8 mouse cellular contexts compared by ENCODE assay signal in the genomic region with DNA sequence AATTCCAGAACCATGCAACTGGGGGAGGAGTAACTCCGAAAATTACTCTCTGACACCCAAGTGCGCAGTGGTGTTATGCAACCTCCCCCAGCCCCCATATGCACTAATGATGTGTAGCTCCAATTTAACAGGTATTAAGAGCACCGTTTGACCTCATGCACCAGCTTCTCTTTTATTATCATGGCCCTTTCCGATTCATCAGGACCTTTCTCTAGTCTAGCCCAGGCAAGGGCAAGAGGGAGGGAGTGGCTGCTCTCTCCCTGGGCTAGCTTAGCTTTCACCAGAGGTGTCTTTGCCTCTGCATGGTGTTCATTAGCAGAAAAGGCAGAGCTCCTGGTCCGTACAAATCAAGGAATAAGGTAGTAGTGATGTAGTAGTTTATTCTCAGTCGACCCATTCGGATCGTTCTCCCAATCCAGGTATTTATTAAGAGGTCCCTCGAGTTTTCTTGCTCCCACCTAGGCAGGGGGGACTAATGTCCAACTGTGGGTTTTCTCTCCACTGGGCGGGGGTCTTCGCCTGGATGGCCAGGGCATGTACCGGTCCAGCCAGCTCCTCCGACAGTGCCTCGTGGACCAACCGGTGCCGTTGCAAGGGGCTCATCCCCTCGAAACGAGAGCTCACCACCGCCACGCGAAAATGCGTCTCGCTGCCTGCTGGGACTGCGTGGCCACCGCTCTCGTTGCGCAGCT. TPM values are rescaled to one million over a fixed set of nuclear protein-coding genes. Genes with fewer than 3 reads are reported as not detected.
DNase-seq lines count a peak whose midpoint lies in the region; ATAC-seq and TF ChIP-seq lines count a peak whose summit lies in the region.

No protein-coding gene starts in this region.

- no peaks in the 10 kb centered on the region for H3K9me3 ChIP-seq in kidney, embryonic 15.5 days (replicated peaks)
- no peaks in the 10 kb centered on the region for H3K9me3 ChIP-seq in hindbrain, embryonic 14.5 days (ENCODE audit: control insufficient read depth, low read length)
- H3K9me3 ChIP-seq in midbrain, embryonic 16.5 days (replicated peaks; ENCODE audit: control insufficient read depth, low read length, poor library complexity, severe bottlenecking) = no peaks in the 10 kb centered on the region

- 15% methylated on average over 27 of the region's 27 CpGs for WGBS in kidney, embryonic 15.5 days
- WGBS in hindbrain, embryonic 14.5 days = 19% methylated on average over 27 of the region's 27 CpGs
- 18% methylated on average over 27 of the region's 27 CpGs for WGBS in midbrain, embryonic 16.5 days

- peak overlapping the region; percentile 77 for H3K4me3 ChIP-seq in kidney, embryonic 15.5 days (replicated peaks)
- H3K4me3 ChIP-seq in bone marrow macrophage, adult 2 months (ENCODE audit: insufficient read depth, low read length) = peak overlapping the region; percentile 77
- peak overlapping the region; percentile 53 for H3K4me3 ChIP-seq in hindbrain, embryonic 14.5 days (replicated peaks; ENCODE audit: low read length)
- H3K4me3 ChIP-seq in midbrain, embryonic 16.5 days (ENCODE audit: low read depth, low read length) = peak overlapping the region; percentile 79

- H3K27me3 ChIP-seq in kidney, embryonic 15.5 days = 0 out of 2 replicates have a peak, but pooled peaks cover 6% of the 10 kb centered on the region
- H3K27me3 ChIP-seq in hindbrain, embryonic 14.5 days (ENCODE audit: control insufficient read depth, insufficient read depth, low read length) = no peaks in the 10 kb centered on the region
- H3K27me3 ChIP-seq in midbrain, embryonic 16.5 days (ENCODE audit: control insufficient read depth, insufficient read depth, low read depth, low read length) = no peaks in the 10 kb centered on the region

- peaks cover 17% of the 10 kb centered on the region for H3K4me1 ChIP-seq in kidney, embryonic 15.5 days
- peaks cover 11% of the 10 kb centered on the region for H3K4me1 ChIP-seq in bone marrow macrophage, adult 2 months (ENCODE audit: control insufficient read depth, insufficient read depth, low read length)
- H3K4me1 ChIP-seq in hindbrain, embryonic 14.5 days (replicated peaks; ENCODE audit: control insufficient read depth, insufficient read depth, low read length) = peaks cover 16% of the 10 kb centered on the region
- peaks cover 12% of the 10 kb centered on the region for H3K4me1 ChIP-seq in midbrain, embryonic 16.5 days (ENCODE audit: control insufficient read depth, insufficient read depth, low read length)

- ATAC-seq in kidney, embryonic 15.5 days (replicated peaks; ENCODE audit: low FRiP score) = peak; percentile 44; the same call in 1 of the 2 replicates
- ATAC-seq in hindbrain, embryonic 14.5 days (ENCODE audit: low FRiP score) = peak; percentile 1
- ATAC-seq in midbrain, embryonic 16.5 days = peak; percentile 10; the same call in 1 of the 2 replicates

- TF ChIP-seq POLR2A in bone marrow macrophage, adult 2 months (IDR thresholded peaks at IDR 0.05; ENCODE audit: borderline replicate concordance, low read depth, low read length) = no peak

- peak overlapping the region; percentile 85 for H3K9ac ChIP-seq in kidney, embryonic 15.5 days
- peak overlapping the region; percentile 81 for H3K9ac ChIP-seq in hindbrain, embryonic 14.5 days
- peak overlapping the region; percentile 92 for H3K9ac ChIP-seq in midbrain, embryonic 16.5 days (ENCODE audit: low read depth, low read length)

- DNase-seq in kidney, adult 8-10 months = no peak
- peak; percentile 27 for DNase-seq in hindbrain, embryonic 14.5 days (ENCODE audit: low spot score)
- no peak for DNase-seq in cerebellum, adult 8-10 months
- DNase-seq in adipocyte (ENCODE audit: low spot score) = no peak
- no peak for DNase-seq in cerebellum, adult 9-11 months

- peak overlapping the region; percentile 98 for H3K4me2 ChIP-seq in kidney, embryonic 15.5 days
- H3K4me2 ChIP-seq in hindbrain, embryonic 14.5 days (replicated peaks) = peak overlapping the region; percentile 76
- peak overlapping the region; percentile 96 for H3K4me2 ChIP-seq in midbrain, embryonic 16.5 days (ENCODE audit: low read length)

- H3K36me3 ChIP-seq in kidney, embryonic 15.5 days = no peaks in the 10 kb centered on the region; the same call in 1 of the 2 replicates
- peaks cover 33% of the 10 kb centered on the region for H3K36me3 ChIP-seq in hindbrain, embryonic 14.5 days (replicated peaks; ENCODE audit: control insufficient read depth, insufficient read depth)
- H3K36me3 ChIP-seq in midbrain, embryonic 16.5 days (ENCODE audit: control insufficient read depth, insufficient read depth, low read length) = peaks cover 18% of the 10 kb centered on the region

- peak overlapping the region; percentile 96 for H3K27ac ChIP-seq in kidney, embryonic 15.5 days
- H3K27ac ChIP-seq in bone marrow macrophage, adult 2 months (ENCODE audit: insufficient read depth, low read depth, low read length) = peak overlapping the region; percentile 62; the same call in 1 of the 2 replicates
- peak overlapping the region; percentile 97 for H3K27ac ChIP-seq in hindbrain, embryonic 14.5 days
- peak overlapping the region; percentile 98 for H3K27ac ChIP-seq in midbrain, embryonic 16.5 days (ENCODE audit: low read length)

- no peak for TF ChIP-seq CTCF in bone marrow macrophage, adult 2 months (IDR thresholded peaks at IDR 0.05; ENCODE audit: low read depth, low read length)

RNA-seq across cellular contexts. Expression of gene Sv2a, which starts 15.6 kb away (rescaled TPM):
- polyA plus RNA-seq in kidney, embryonic 15.5 days (2015; fragmentation: Nextera tagmentation; extraction: Ambion mirVana) = 3.0 and 4.9 TPM in 2 replicates
- polyA plus RNA-seq in bone marrow macrophage, adult 2 months (2012; ENCODE audit: insufficient read depth, insufficient read length, missing spikeins) = 0.64 and 0.92 TPM in 2 replicates
- 95.7 and 111 TPM in 2 replicates for polyA plus RNA-seq in hindbrain, embryonic 14.5 days (2014; fragmentation: Nextera tagmentation; extraction: Ambion mirVana)
- polyA plus RNA-seq in midbrain, embryonic 16.5 days (2015; fragmentation: Nextera tagmentation; extraction: Ambion mirVana) = 123 and 137 TPM in 2 replicates

RNA-seq across cellular contexts. Expression of gene Bola1, which starts 22.9 kb away (rescaled TPM):
- polyA plus RNA-seq in kidney, embryonic 15.5 days (2015; fragmentation: Nextera tagmentation; extraction: Ambion mirVana) = 55.2 and 59.4 TPM in 2 replicates
- polyA plus RNA-seq in bone marrow macrophage, adult 2 months (2012; ENCODE audit: insufficient read depth, insufficient read length, missing spikeins) = 14.1 and 19.0 TPM in 2 replicates
- polyA plus RNA-seq in hindbrain, embryonic 14.5 days (2014; fragmentation: Nextera tagmentation; extraction: Ambion mirVana) = 57.0 and 72.4 TPM in 2 replicates
- 51.3 and 52.2 TPM in 2 replicates for polyA plus RNA-seq in midbrain, embryonic 16.5 days (2015; fragmentation: Nextera tagmentation; extraction: Ambion mirVana)

RNA-seq across cellular contexts. Expression of gene Hist2h2ab, which starts 23.1 kb away (rescaled TPM):
- polyA plus RNA-seq in kidney, embryonic 15.5 days (2015; fragmentation: Nextera tagmentation; extraction: Ambion mirVana) = 0.86 and 0.90 TPM in 2 replicates
- polyA plus RNA-seq in bone marrow macrophage, adult 2 months (2012; ENCODE audit: insufficient read depth, insufficient read length, missing spikeins) = not detected in 2 replicates
- polyA plus RNA-seq in hindbrain, embryonic 14.5 days (2014; fragmentation: Nextera tagmentation; extraction: Ambion mirVana) = 0.55 TPM in 1 of 2 replicates, not detected in the other
- polyA plus RNA-seq in midbrain, embryonic 16.5 days (2015; fragmentation: Nextera tagmentation; extraction: Ambion mirVana) = not detected in 2 replicates

RNA-seq across cellular contexts. Expression of gene Hist2h2ac, which starts 24.1 kb away (rescaled TPM):
- 10.8 and 11.3 TPM in 2 replicates for polyA plus RNA-seq in kidney, embryonic 15.5 days (2015; fragmentation: Nextera tagmentation; extraction: Ambion mirVana)
- not detected in 2 replicates for polyA plus RNA-seq in bone marrow macrophage, adult 2 months (2012; ENCODE audit: insufficient read depth, insufficient read length, missing spikeins)
- 1.9 and 2.3 TPM in 2 replicates for polyA plus RNA-seq in hindbrain, embryonic 14.5 days (2014; fragmentation: Nextera tagmentation; extraction: Ambion mirVana)
- polyA plus RNA-seq in midbrain, embryonic 16.5 days (2015; fragmentation: Nextera tagmentation; extraction: Ambion mirVana) = 0.66 and 0.99 TPM in 2 replicates

RNA-seq across cellular contexts. Expression of gene Hist2h2be, which starts 24.3 kb away (rescaled TPM):
- 12.2 and 12.6 TPM in 2 replicates for polyA plus RNA-seq in kidney, embryonic 15.5 days (2015; fragmentation: Nextera tagmentation; extraction: Ambion mirVana)
- polyA plus RNA-seq in bone marrow macrophage, adult 2 months (2012; ENCODE audit: insufficient read depth, insufficient read length, missing spikeins) = 13.0 and 13.9 TPM in 2 replicates
- 4.7 and 5.0 TPM in 2 replicates for polyA plus RNA-seq in hindbrain, embryonic 14.5 days (2014; fragmentation: Nextera tagmentation; extraction: Ambion mirVana)
- 4.4 and 4.7 TPM in 2 replicates for polyA plus RNA-seq in midbrain, embryonic 16.5 days (2015; fragmentation: Nextera tagmentation; extraction: Ambion mirVana)

Comparison
In these comparisons a context has a peak if more than half of its experiments do, and no peak if none do; other contexts are left out.
1. RNA of gene Sv2a, which starts 15.6 kb away (polyA plus RNA-seq): 123 to 137 TPM in midbrain, embryonic 16.5 days and 95.7 to 111 TPM in hindbrain, embryonic 14.5 days; 3.0 to 4.9 TPM in kidney, embryonic 15.5 days and 0.64 to 0.92 TPM in bone marrow macrophage, adult 2 months; every median in the first group is over 10 times any median in the second.
2. Peak in every context shown above with its lines, with median percentiles within 50 percentile points of each other: ATAC-seq, H3K27ac ChIP-seq, H3K4me2 ChIP-seq, H3K4me3 ChIP-seq and H3K9ac ChIP-seq.